Mouse (Mus musculus) stomach, embryonic 15.5 days (tissue): Measurements from ENCODE around the gene Matn4. TPM values are rescaled to one million over a fixed set of nuclear protein-coding genes. Genes with fewer than 3 reads are reported as not detected.

Experiments used
- ATAC-seq: fragments of 200-750 bp; cut with Nextera tagmentation; 2 replicates; pipeline ENCODE4 v1.8.0; 2017; ENCODE audit warnings: low read depth, moderate number of reproducible peaks, moderate TSS enrichment; ENCODE audit not compliant: insufficient read depth, low FRiP score
- H3K27ac ChIP-seq: fragments of 300-500 bp; sonication (generic); 2 replicates; pipeline ENCODE4 v1.5.1; 2015; ENCODE audit warnings: mild to moderate bottlenecking, inconsistent platforms
- H3K27me3 ChIP-seq: fragments of 300-500 bp; sonication (generic); replicated peaks from 2 replicates; pipeline ENCODE4 v1.6.1; 2015; ENCODE audit warnings: inconsistent platforms
- H3K36me3 ChIP-seq: fragments of 300-500 bp; sonication (generic); 2 replicates; pipeline ENCODE4 v1.6.1; 2015; ENCODE audit warnings: inconsistent platforms
- H3K4me1 ChIP-seq: fragments of 300-500 bp; sonication (generic); 2 replicates; pipeline ENCODE4 v1.6.1; 2015; ENCODE audit warnings: inconsistent platforms
- H3K4me2 ChIP-seq: fragments of 300-500 bp; sonication (generic); 2 replicates; pipeline ENCODE4 v1.6.1; 2015; ENCODE audit warnings: mild to moderate bottlenecking, inconsistent platforms
- H3K4me3 ChIP-seq: fragments of 300-500 bp; sonication (generic); replicated peaks from 2 replicates; pipeline ENCODE4 v1.5.1; 2015; ENCODE audit warnings: inconsistent platforms
- H3K9ac ChIP-seq: fragments of 300-500 bp; sonication (generic); 2 replicates; pipeline ENCODE4 v1.6.1; 2015; ENCODE audit warnings: inconsistent platforms
- H3K9me3 ChIP-seq: fragments of 300-500 bp; sonication (generic); 2 replicates; pipeline ENCODE4 v1.6.1; 2016; ENCODE audit warnings: inconsistent platforms
- WGBS: fragments of 180-500 bp; shearing (Covaris S2); methylation state at CpG from one replicate; pipeline ENCODE4 v1.1.7; 2015; 5-methylcytosine and 5-hydroxymethylcytosine counted together
- polyA plus RNA-seq: library from polyadenylated mRNA; unstranded; fragments of >200 nt; fragmentation: Nextera tagmentation; extraction: Ambion mirVana; gene quantifications from 2 replicates; pipeline ENCODE4 v1.2.1, GENCODE M21; 2015

Gene Matn4
- 12.4 and 14.7 TPM in 2 replicates for polyA plus RNA-seq

DNA sequence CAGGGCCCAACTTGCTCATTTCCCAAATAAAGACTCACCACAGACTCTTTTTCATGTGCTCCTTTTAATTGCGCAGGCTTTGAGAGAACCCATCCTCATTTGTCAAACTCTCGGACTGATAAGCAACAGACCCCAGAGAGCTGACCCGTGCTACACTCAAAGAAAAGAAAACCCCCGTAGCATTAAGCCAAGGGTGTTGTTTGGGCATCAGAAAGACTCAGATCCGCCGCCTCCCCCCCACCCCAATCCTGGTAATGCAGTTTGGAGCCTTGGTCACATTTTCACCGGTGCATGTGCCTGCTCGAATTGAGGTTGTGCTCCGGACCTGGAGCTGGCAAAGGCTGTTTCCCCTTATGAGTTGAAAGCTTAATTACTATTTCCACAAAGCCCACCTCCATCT is at the start of gene Matn4:
Gene Matn4, minus strand, starts transcription at position 101 of the 400 bp plus-strand sequence.
- ATAC-seq: no peak
- H3K27ac ChIP-seq: no peak within 1 kb of the TSS
- peak within 1 kb of the TSS; percentile 42 for H3K4me3 ChIP-seq
- peaks cover 27% of the 10 kb centered on the region for H3K4me1 ChIP-seq
- H3K27me3 ChIP-seq: peaks cover 71% of the 10 kb centered on the region
- no peaks in the 10 kb centered on the region for H3K9me3 ChIP-seq
- H3K36me3 ChIP-seq: no peaks in the 10 kb centered on the region
- peak within 1 kb of the TSS; percentile 68 for H3K4me2 ChIP-seq
- WGBS: 14% methylated on average over 9 of the region's 9 CpGs
- peak within 1 kb of the TSS; percentile 14 for H3K9ac ChIP-seq

DNA sequence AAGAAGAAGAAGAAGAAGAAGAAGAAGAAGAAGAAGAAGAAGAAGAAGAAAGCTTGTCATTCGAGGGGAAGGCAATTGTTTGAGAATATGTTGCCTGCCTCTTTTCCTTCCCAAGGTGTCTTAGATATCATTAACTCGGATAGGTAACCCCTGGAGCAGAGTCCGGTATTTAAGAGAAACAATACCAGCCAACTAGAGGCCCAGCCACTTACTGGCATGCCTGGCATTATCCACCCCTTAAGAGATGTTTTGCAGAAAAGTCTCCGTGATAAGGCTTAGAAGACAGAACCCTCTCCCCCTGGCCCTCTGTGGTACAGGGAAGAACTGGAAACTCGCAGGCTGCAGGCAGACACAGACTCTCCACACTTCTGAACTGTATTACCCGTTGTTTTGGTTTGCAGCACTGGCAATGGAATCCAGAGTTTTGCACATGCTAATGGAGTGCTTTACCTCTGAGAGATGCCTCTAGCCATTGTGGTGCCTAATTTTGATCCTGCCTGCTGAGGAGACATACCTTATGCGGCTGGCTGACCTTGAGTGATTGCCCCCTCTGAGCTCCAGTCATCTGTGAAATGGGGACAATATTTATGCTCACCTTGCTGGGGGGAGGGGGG is 49.0 kb upstream of the Matn4 start:
- Histone ChIP-seq H3K27me3 (no peaks in the 10 kb centered on the region), H3K4me2 (no peak overlapping the region), H3K27ac (0 out of 2 replicates have a peak overlapping the region, but pooled peaks have one; percentile 79), H3K9ac (no peak overlapping the region), H3K36me3 (no peaks in the 10 kb centered on the region), H3K4me1 (peaks cover 26% of the 10 kb centered on the region), H3K9me3 (no peaks in the 10 kb centered on the region), H3K4me3 (no peak overlapping the region)
- ATAC-seq: no peak
- WGBS: 60% methylated on average over 7 of the region's 7 CpGs

DNA sequence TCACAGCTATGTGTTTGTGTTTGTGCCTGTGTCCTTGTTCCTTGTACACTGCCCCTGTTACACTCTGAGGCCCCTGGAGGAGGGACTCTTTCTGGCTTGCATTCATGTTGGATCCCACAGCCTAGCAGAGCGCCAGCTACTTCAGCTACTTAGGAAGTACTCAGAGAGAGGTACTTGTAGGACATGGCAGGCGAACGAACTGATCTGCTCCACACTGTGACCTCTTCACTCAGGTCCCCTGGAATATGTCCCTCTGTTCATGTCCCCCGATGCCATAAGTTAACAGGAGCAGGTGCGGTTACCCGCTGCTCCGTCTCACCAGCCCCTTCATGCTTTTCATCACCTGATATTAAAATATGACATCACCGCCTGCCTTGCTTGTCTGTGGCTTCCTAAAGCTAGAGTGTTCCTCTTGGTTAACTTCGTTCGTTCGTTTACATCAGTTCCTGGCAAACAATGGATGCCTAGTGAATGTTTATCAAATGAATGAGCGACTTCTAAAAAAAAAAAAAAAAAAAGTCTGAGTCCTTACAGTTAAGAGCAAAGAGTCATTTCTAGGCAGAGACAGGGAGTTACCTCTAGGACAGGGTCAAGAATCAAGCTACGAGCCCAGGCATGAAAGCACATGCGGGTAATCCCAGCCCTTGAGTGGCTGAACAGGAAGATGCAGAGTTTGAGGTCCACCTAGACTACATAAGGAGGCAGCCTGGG is 48.2 kb upstream of the Matn4 start:
- Histone ChIP-seq H3K9me3 (no peaks in the 10 kb centered on the region), H3K4me3 (no peak overlapping the region), H3K4me2 (no peak overlapping the region), H3K27ac (no peak overlapping the region), H3K4me1 (peaks cover 26% of the 10 kb centered on the region), H3K9ac (no peak overlapping the region), H3K36me3 (no peaks in the 10 kb centered on the region), H3K27me3 (no peaks in the 10 kb centered on the region)
- 66% methylated on average over 14 of the region's 14 CpGs for WGBS
- ATAC-seq: no peak

DNA sequence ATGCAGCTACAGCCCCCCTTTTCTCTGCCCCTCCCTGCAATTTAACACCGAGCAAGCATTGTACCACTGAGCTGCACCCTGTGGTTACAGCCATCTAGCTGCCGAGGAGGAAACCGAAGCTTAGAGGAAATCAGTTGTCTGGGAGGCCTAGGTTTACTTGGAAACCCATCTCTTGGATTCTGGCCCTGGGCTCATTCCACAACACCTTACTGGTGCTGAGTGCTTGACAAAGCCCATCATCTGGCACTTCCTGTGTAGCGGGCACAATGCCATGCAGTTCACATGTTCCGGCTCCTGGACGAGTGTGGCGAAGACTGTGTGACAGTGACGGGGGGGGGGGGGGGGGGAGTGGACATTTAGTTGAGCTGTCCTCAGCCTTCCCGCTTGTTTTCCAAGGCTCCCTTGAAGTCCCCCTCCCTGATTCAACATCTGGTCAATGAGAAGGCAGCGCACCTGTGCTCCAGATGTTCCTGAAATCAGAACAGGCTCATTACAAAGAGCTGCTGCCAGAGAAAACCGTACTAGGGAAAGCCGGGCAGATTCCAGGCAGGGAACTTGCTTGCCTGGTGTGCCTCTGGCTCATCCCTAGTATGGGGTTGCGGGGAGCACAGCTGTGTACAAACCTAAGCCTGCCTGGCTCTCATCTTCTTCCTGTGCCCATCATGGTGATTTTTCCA is 47.2 kb upstream of the Matn4 start:
- ATAC-seq: no peak
- Histone ChIP-seq H3K27ac (no peak overlapping the region), H3K36me3 (no peaks in the 10 kb centered on the region), H3K4me2 (no peak overlapping the region), H3K9ac (no peak overlapping the region), H3K9me3 (no peaks in the 10 kb centered on the region), H3K4me3 (no peak overlapping the region), H3K27me3 (no peaks in the 10 kb centered on the region), H3K4me1 (peaks cover 26% of the 10 kb centered on the region)
- WGBS: 56% methylated on average over 13 of the region's 13 CpGs

DNA sequence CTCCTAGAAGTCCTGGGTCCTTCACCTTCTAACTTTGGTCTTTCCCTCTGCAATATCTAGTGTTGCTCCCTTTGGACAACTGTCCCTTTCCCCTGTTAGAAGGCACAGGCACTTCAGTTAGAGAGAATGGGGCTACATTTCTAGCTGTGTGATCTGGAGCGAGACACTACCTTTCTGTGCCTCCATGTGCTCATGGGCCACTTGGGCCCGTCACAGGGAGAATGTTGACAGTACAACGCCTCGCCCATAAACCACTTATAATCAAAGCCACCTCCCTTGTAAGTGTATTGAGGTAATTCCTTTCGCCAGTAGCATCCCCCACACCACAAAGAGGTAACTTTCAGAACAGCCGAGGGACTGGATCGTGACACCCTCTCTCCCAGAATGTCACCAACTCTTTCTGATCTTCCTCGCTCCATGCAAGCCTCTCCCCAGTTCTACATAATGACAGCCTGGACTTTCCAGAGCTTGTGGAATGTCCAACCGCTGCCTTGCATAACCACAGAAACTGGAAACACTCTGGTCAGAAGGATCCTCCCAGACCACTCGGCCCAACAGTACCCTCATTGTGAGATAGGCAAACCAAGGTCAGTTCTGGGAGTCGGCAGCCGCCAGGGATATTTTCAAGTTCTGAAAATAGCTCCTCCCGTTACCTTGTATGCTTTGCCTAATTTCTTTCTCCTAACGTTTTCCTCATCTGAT is 44.5 kb upstream of the Matn4 start:
- no peaks in the 10 kb centered on the region for H3K36me3 ChIP-seq
- no peaks in the 10 kb centered on the region for H3K27me3 ChIP-seq
- H3K4me1 ChIP-seq: peaks cover 5% of the 10 kb centered on the region; the same call in 1 of the 2 replicates
- no peak for ATAC-seq
- no peak overlapping the region for H3K4me3 ChIP-seq
- 77% methylated on average over 14 of the region's 14 CpGs for WGBS
- H3K9me3 ChIP-seq: no peaks in the 10 kb centered on the region
- no peak overlapping the region for H3K4me2 ChIP-seq
- no peak overlapping the region for H3K9ac ChIP-seq
- no peak overlapping the region for H3K27ac ChIP-seq

DNA sequence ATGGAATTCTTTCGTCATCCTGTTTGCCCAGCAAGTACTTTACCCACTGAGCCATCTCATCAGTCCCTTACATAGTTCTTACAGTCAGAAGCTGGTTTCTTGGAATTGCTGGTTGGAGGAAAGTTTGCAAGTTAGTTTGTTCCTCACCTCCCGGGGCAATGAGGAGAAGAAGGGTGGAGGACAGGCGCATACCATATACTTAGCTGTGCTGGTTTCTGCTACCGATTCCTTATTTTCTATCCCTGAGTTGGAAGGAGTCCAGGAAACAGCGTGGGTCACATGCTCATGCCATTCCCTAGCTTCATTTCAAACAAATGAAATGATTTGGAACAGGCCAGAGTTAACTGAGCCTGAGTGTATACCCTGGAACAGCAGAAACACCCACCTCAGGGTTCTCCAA is 44.0 kb upstream of the Matn4 start:
- no peak for ATAC-seq
- Histone ChIP-seq H3K9me3 (no peaks in the 10 kb centered on the region), H3K36me3 (no peaks in the 10 kb centered on the region), H3K9ac (no peak overlapping the region), H3K4me1 (peaks cover 3% of the 10 kb centered on the region; the same call in 1 of the 2 replicates), H3K27me3 (no peaks in the 10 kb centered on the region), H3K4me2 (no peak overlapping the region), H3K27ac (no peak overlapping the region), H3K4me3 (no peak overlapping the region)
- 56% methylated on average over 5 of the region's 5 CpGs for WGBS

DNA sequence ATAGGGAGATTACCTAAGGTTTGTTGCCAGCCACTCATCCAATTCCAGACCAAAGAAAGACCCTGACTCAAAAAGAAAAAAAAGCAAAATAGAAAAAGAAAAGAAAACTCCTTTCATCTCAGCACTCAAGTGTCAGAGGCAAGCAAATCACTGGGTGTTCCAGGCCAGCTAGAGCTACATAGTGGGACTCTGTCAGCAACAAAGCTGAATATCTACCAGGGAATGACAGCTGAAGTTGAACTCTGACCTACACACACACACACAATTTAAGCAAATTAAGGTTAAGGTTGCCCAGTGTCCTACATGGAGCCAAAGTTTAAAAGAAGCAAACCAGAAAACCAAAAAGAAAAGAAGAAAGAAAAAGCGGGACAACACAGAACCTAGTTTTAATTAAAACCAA is 43.2 kb upstream of the Matn4 start:
- Histone ChIP-seq H3K4me3 (no peak overlapping the region), H3K9me3 (no peaks in the 10 kb centered on the region), H3K27me3 (no peaks in the 10 kb centered on the region), H3K4me1 (peaks cover 9% of the 10 kb centered on the region), H3K36me3 (no peaks in the 10 kb centered on the region), H3K4me2 (no peak overlapping the region), H3K27ac (no peak overlapping the region), H3K9ac (no peak overlapping the region)
- WGBS: 90% methylated on average over 1 of the region's 1 CpGs
- no peak for ATAC-seq

DNA sequence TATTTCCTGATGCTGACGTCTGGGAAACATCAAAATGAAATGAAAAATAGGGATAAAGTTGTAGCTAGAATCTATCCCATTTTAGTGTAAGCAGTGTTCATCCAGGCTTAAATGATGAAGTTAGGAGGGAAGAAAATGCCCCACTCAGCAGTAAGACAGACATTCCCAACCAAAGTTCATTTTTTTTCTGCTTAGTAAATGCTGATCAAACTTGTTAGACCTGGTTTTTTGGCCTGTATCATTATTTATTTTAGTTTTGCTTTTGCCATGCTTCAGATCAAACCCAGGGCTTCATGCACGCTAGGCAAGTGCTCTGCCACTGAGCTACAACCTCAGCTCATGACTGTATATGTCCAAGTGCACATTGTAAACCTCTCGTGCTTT is 41.1 kb upstream of the Matn4 start:
- H3K27me3 ChIP-seq: no peaks in the 10 kb centered on the region
- no peak overlapping the region for H3K9ac ChIP-seq
- H3K4me1 ChIP-seq: peaks cover 18% of the 10 kb centered on the region
- no peak for ATAC-seq
- 66% methylated on average over 3 of the region's 3 CpGs for WGBS
- H3K4me2 ChIP-seq: no peak overlapping the region
- no peaks in the 10 kb centered on the region for H3K9me3 ChIP-seq
- H3K36me3 ChIP-seq: no peaks in the 10 kb centered on the region
- H3K27ac ChIP-seq: no peak overlapping the region
- no peak overlapping the region for H3K4me3 ChIP-seq

DNA sequence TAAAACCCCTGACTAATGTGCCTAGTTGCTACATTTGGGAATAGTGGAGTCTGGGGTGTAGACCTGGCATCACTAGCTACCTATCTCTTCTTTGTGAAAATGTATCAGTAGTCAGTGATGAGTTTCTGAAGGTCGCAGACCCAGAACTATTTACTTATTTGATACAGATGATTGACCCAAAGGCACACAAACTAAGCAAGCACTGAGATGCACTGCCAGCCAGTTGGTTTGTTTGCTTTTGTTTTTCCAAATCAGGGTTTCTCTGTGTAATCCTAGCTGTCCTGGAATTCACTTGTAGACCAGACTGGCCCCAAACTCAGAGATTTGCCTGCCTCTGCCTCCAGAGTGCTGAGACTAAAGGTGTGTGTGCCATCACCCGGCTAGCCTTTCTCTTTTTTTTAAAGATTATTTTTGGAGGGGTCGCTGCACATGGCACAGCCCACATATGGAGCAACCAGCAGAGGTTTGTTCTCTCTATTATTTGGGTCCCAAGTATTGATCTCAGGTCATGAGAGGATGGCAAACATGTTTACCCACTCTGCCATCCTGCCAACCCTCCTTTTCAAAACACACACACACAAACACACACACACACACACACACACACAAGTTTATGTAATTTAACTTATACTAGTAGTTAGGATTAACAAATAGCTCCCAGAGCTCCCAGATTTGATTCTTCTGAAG is 40.6 kb upstream of the Matn4 start:
- WGBS: 78% methylated on average over 3 of the region's 3 CpGs
- Histone ChIP-seq H3K36me3 (no peaks in the 10 kb centered on the region), H3K4me3 (no peak overlapping the region), H3K4me2 (no peak overlapping the region), H3K9ac (no peak overlapping the region), H3K4me1 (peaks cover 18% of the 10 kb centered on the region), H3K27ac (no peak overlapping the region), H3K9me3 (no peaks in the 10 kb centered on the region), H3K27me3 (no peaks in the 10 kb centered on the region)
- no peak for ATAC-seq

DNA sequence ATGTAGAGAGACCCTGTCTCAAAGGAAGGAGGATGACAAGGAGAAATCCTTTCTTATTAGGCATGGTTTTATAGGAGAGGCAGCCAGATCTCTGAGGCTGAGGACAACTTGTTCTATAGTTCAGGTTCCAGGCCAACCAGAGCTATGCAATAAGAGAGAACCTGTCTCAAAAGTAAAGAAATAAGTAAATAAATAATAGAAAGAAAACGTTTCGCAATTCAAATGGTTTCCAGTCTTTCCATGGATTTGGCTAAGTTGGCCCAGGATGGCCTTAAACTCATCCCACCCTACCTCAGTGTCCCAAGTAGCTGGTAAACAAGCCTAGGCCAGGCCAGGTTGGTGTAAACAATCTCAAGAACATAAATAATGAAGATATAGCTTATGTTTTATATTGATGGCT is 39.7 kb upstream of the Matn4 start:
- Histone ChIP-seq H3K36me3 (no peaks in the 10 kb centered on the region), H3K27ac (no peak overlapping the region), H3K27me3 (no peaks in the 10 kb centered on the region), H3K4me1 (peaks cover 24% of the 10 kb centered on the region), H3K9me3 (no peaks in the 10 kb centered on the region), H3K4me2 (no peak overlapping the region), H3K4me3 (no peak overlapping the region), H3K9ac (no peak overlapping the region)
- WGBS: 71% methylated on average over 2 of the region's 2 CpGs
- ATAC-seq: no peak

DNA sequence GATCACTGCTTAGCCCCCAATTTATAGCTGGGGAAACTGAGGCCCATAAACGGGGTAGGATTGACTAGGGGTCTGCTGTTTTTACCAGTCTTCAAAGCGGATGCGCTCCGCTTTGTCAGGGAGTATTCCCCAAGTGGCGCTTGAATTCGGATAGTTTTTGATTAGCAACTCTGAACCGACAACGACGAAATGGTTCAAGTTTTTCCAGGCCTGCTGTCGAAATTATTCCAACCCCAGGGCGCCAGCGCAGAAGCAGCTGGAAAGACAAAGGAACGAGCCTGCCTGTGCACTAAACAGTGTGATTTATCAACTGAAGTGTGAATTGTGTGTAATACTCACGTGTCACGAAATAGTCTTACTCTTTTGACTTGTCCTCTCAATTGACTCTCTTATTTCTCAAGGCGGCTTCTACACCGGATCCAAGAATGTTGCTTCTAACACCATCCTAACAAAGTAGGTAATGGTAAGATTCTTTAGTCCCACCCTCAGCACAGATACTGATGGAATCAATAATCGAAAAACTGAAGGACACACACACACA is 38.6 kb upstream of the Matn4 start, which contains the start of gene Sdc4:
Gene Sdc4, minus strand, starts transcription at position 428 of the 541 bp plus-strand sequence.
- ATAC-seq: no peak
- no peaks in the 10 kb centered on the region for H3K36me3 ChIP-seq
- 9% methylated on average over 18 of the region's 18 CpGs for WGBS

More for the DNA sequence above, 38.6 kb upstream of the Matn4 start, which contains the start of gene Sdc4:
- H3K4me1 ChIP-seq: peaks cover 36% of the 10 kb centered on the region
- peak within 1 kb of the TSS; percentile 57 for H3K4me3 ChIP-seq
- H3K9me3 ChIP-seq: no peaks in the 10 kb centered on the region
- H3K27me3 ChIP-seq: no peaks in the 10 kb centered on the region
- H3K27ac ChIP-seq: peak within 1 kb of the TSS; percentile 86
- peak within 1 kb of the TSS; percentile 73 for H3K4me2 ChIP-seq
- H3K9ac ChIP-seq: peak within 1 kb of the TSS; percentile 57
